Mouse (Mus musculus) forebrain, embryonic 13.5 days (tissue): ENCODE data around the gene Hist1h1b. TPM values are rescaled to one million over a fixed set of nuclear protein-coding genes. Genes with fewer than 3 reads are reported as not detected.
"Not testable (repeated sequence)": the region's sequence is repeated elsewhere in the genome, so short reads cannot be mapped to it uniquely, and the experiment has no call there.

Experiments
- ATAC-seq: fragments of 200-750 bp; cut with Nextera tagmentation; 2 replicates; pipeline ENCODE4 v1.8.0; 2017
- H3K27ac ChIP-seq: fragments of 300-500 bp; sonication (generic); 2 replicates; pipeline ENCODE4 v1.5.1; 2015; ENCODE audit warnings: inconsistent platforms, mild to moderate bottlenecking, moderate library complexity
- H3K27me3 ChIP-seq: fragments of 300-500 bp; sonication (generic); 2 replicates; pipeline ENCODE4 v1.6.1; 2015; ENCODE audit warnings: mild to moderate bottlenecking, inconsistent platforms
- H3K36me3 ChIP-seq: fragments of 300-500 bp; sonication (generic); 2 replicates; pipeline ENCODE4 v1.6.1; 2015; ENCODE audit warnings: mild to moderate bottlenecking, inconsistent platforms; ENCODE audit not compliant: poor library complexity, severe bottlenecking
- H3K4me1 ChIP-seq: fragments of 300-500 bp; sonication (generic); 2 replicates; pipeline ENCODE4 v1.6.1; 2015; ENCODE audit warnings: inconsistent platforms
- H3K4me2 ChIP-seq: fragments of 300-500 bp; sonication (generic); 2 replicates; pipeline ENCODE4 v1.6.1; 2015; ENCODE audit warnings: inconsistent platforms, mild to moderate bottlenecking, moderate library complexity
- H3K4me3 ChIP-seq: fragments of 300-500 bp; sonication (generic); 2 replicates; pipeline ENCODE4 v1.5.1; 2015; ENCODE audit warnings: mild to moderate bottlenecking, inconsistent platforms
- H3K9ac ChIP-seq: fragments of 300-500 bp; sonication (generic); 2 replicates; pipeline ENCODE4 v1.6.1; 2015; ENCODE audit warnings: mild to moderate bottlenecking, inconsistent platforms
- H3K9me3 ChIP-seq: fragments of 300-500 bp; sonication (generic); replicated peaks from 2 replicates; pipeline ENCODE4 v1.6.1; 2016; ENCODE audit warnings: inconsistent platforms
- WGBS: fragments of 180-500 bp; shearing (Covaris S2); methylation state at CpG from one replicate; pipeline ENCODE4 v1.1.7; 2015; 5-methylcytosine and 5-hydroxymethylcytosine counted together
- polyA plus RNA-seq: library from polyadenylated mRNA; unstranded; fragments of >200 nt; fragmentation: Nextera tagmentation; extraction: Ambion mirVana; gene quantifications from 2 replicates; pipeline ENCODE4 v1.2.1, GENCODE M21; 2015

Hist1h1b gene
- 37.1 and 38.4 TPM in 2 replicates for polyA plus RNA-seq

DNA sequence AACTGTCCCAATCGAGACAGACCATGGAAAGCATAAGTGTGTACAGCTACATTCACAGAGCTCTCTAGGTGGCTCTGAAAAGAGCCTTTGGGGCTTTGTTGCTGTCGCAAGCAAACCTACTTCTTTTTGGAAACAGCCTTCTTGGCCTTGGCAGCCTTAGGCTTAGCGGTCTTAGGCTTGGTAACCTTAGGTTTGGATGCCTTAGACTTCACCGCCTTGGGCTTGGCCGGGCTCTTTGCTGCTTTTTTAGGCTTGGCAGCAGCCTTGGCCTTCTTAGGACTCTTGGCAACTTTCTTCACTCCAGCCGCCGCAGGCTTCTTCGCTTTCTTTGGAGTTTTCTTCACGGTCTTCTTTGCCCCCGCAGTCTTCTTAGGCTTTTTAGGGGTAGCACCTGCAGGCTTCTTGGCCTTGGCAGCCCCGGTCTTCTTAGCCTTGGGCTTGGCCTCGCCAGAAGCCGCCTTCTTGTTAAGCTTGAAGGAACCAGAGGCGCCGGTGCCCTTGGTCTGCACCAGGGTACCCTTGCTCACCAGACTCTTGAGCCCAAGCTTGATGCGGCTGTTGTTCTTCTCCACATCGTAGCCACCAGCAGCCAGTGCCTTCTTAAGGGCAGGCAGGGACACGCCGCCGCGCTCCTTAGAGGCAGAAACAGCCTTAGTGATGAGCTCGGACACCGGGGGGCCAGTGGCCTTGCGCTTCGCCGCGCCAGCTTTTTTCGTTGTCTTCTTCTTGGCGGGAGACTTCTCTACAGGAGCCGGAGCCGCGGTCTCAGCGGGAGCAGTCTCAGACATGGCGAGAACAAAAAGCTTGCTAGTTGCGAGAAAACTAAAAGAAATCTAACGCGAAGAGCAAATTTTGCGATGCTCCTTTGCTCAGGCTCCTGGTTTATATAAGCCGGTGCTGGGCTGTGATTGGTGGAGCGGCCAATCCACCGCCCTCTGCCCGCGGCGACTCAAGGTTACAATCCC lies at the start of gene Hist1h1b:
Hist1h1b (minus strand) TSS at position 859 of the 965 bp plus-strand sequence.
- H3K4me3 ChIP-seq: peak within 1 kb of the TSS; percentile 53
- under 1% methylated on average over 44 of the region's 44 CpGs for WGBS
- H3K9ac ChIP-seq: peak within 1 kb of the TSS; percentile 92
- ATAC-seq: peak; percentile 21; the same call in 1 of the 2 replicates
- peaks cover 45% of the 10 kb centered on the region for H3K4me1 ChIP-seq
- H3K4me2 ChIP-seq: peak within 1 kb of the TSS; percentile 91
- H3K9me3 ChIP-seq: no peaks in the 10 kb centered on the region
- no peaks in the 10 kb centered on the region for H3K27me3 ChIP-seq
- H3K27ac ChIP-seq: peak within 1 kb of the TSS; percentile 97
- no peaks in the 10 kb centered on the region for H3K36me3 ChIP-seq

DNA sequence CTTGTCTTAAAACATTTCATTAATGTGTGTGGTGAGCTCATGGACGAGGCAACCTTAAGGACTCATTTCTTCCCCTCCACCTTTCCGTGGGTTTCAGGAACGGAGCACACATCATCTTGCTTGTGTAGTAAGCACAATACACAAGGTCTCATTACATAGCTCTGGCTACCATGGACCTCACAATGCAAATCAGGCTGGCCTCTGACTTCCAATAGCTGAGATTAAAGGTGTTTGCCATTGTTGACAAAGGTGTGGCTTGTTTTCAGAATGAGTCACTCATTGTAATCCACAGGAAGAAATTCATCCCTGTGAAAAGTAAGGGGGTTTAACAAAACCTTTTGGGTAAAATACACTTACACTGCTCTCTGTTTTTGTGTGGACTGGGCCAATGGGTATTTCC lies 48.1 kb upstream of the Hist1h1b start:
- no peak for ATAC-seq
- no peaks in the 10 kb centered on the region for H3K4me1 ChIP-seq
- no peak overlapping the region for H3K9ac ChIP-seq

DNA sequence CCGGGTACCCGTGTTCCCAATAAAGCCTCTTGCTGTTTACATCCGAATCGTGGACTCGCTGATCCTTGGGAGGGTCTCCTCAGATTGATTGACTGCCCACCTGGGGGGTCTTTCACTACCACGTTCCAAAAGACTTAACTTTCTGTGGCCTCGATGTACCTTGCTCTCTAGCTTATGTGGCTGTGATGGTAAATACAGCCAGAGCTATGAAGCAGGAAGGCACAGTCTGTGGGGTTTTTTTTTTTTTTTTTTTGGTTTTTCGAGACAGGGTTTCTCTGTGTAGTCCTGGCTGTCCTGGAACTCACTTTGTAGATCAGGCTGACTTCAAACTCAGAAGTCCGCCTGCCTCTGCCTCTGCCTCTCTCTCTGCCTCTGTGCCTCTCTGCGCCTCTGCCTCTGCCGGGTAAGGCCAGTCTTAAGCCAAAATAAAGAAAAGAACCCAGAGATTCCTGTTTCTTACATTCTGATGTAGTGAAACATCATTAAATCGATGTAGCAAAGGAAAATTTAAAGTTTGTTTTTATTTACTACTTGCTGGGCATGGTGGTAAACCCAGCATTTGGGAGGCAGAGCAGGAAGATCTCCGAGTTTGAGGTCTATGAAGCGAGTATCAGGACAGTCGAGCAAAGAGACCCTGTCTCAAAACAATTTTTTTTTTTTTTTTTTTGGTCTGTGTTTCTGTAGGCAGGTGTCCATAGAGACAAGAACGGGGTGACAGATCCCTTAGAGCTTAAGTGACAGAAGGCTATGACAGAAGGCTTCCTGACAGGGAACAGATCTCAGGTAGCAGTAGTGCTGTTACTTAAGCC lies 39.9 kb upstream of the Hist1h1b start:
- not testable (repeated sequence) for H3K36me3 ChIP-seq, ATAC-seq, H3K4me2 ChIP-seq, H3K9ac ChIP-seq, H3K4me3 ChIP-seq, H3K27ac ChIP-seq, H3K27me3 ChIP-seq, H3K4me1 ChIP-seq, H3K9me3 ChIP-seq
- WGBS: 70% methylated on average over 7 of the region's 16 CpGs

More for the DNA sequence above, 48.1 kb upstream of the Hist1h1b start:
- H3K4me2 ChIP-seq: no peak overlapping the region
- no peak overlapping the region for H3K27ac ChIP-seq
- no peak overlapping the region for H3K4me3 ChIP-seq
- 82% methylated on average over 3 of the region's 3 CpGs for WGBS
- peaks cover 6% of the 10 kb centered on the region; the same call in 1 of the 2 replicates for H3K36me3 ChIP-seq
- H3K27me3 ChIP-seq: no peaks in the 10 kb centered on the region
- H3K9me3 ChIP-seq: no peaks in the 10 kb centered on the region

GRCm38 (mm10) chr13:21812092-21812491 lies 31.7 kb upstream of the Hist1h1b start:
- Histone ChIP-seq H3K4me3 (peak overlapping the region; percentile 25), H3K27ac (peak overlapping the region; percentile 40; the same call in 1 of the 2 replicates), H3K4me2 (peak overlapping the region; percentile 51)
- ATAC-seq: peak; percentile 46
- not testable (repeated sequence) for H3K27me3 ChIP-seq, H3K36me3 ChIP-seq, H3K9me3 ChIP-seq, H3K9ac ChIP-seq, H3K4me1 ChIP-seq
- under 1% methylated on average over 14 of the region's 14 CpGs for WGBS

GRCm38 (mm10) chr13:21811539-21811938 lies 31.1 kb upstream of the Hist1h1b start, which contains the start of gene Hist1h4m:
TSS of gene Hist1h4m (plus strand) at chr13:21811746.
- peak within 1 kb of the TSS; percentile 25 for H3K4me3 ChIP-seq
- WGBS: no CpG with 5 or more reads among the region's 24 CpGs

GRCm38 (mm10) chr13:21811074-21811473 lies 30.6 kb upstream of the Hist1h1b start:
- peak; percentile 34 for ATAC-seq
- H3K27ac ChIP-seq, H3K4me2 ChIP-seq, H3K27me3 ChIP-seq, H3K4me3 ChIP-seq, H3K9ac ChIP-seq, H3K36me3 ChIP-seq, H3K9me3 ChIP-seq, H3K4me1 ChIP-seq: not testable (repeated sequence)
- WGBS: no CpG with 5 or more reads among the region's 8 CpGs

More at GRCm38 (mm10) chr13:21811539-21811938, 31.1 kb upstream of the Hist1h1b start, which contains the start of gene Hist1h4m:
- not testable (repeated sequence) for H3K27me3 ChIP-seq, H3K36me3 ChIP-seq, H3K4me1 ChIP-seq, H3K9ac ChIP-seq, H3K9me3 ChIP-seq
- Histone ChIP-seq H3K4me2 (peak within 1 kb of the TSS; percentile 51), H3K27ac (peak within 1 kb of the TSS; percentile 40; the same call in 1 of the 2 replicates)
- peak; percentile 67 for ATAC-seq

DNA sequence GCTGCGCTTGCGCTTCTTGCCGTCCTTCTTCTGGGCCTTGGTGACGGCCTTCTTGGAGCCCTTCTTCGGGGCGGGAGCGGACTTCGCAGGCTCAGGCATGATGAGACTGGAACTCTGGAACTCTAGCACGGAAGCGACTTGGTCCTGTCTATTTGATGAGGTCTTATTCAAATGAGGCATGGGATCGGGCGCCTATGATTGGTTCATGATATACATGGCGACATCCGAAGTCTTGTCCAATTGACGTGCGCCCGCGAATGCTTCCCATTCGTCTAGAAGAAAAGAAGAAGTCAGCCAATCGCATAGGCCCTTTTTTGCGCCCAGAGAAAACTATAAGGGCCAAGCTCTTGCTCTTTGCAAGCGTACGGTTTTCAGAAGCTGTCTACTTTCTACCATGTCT lies 29.6 kb upstream of the Hist1h1b start, which contains the start of the genes Hist1h2bq and Hist1h2ao:
Hist1h2bq (minus strand) TSS at position 125 of the 400 bp plus-strand sequence.
Hist1h2ao (plus strand) TSS at position 393 of the 400 bp plus-strand sequence.
- ATAC-seq: peak; percentile 99
- not testable (repeated sequence) for H3K4me1 ChIP-seq, H3K27ac ChIP-seq, H3K4me2 ChIP-seq, H3K9me3 ChIP-seq, H3K4me3 ChIP-seq, H3K9ac ChIP-seq, H3K27me3 ChIP-seq, H3K36me3 ChIP-seq
- no CpG with 5 or more reads among the region's 23 CpGs for WGBS

DNA sequence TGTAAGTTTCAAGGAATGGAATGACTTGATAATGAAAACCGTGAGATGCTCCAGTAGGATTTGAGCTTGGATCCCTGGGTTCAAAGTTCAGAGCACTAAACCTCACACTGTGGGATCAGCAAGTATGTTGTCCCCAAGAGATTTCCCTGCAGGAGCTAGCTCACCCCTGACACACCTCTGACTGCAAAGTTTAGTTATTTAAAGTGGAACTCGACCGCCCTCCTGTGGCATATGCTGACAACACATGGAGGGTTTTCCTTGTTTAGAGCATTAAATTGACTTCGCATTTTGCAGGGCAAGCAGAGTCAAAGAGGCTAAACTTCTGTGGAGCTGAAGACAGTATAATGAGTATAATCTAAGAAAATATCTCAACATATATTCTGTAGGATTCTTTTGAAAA lies 22.6 kb upstream of the Hist1h1b start:
- not testable (repeated sequence) for H3K4me2 ChIP-seq, H3K4me3 ChIP-seq, H3K36me3 ChIP-seq, H3K9ac ChIP-seq, H3K27ac ChIP-seq, H3K4me1 ChIP-seq, H3K27me3 ChIP-seq, H3K9me3 ChIP-seq
- ATAC-seq: peak; percentile 83
- WGBS: no CpG with 5 or more reads among the region's 4 CpGs

DNA sequence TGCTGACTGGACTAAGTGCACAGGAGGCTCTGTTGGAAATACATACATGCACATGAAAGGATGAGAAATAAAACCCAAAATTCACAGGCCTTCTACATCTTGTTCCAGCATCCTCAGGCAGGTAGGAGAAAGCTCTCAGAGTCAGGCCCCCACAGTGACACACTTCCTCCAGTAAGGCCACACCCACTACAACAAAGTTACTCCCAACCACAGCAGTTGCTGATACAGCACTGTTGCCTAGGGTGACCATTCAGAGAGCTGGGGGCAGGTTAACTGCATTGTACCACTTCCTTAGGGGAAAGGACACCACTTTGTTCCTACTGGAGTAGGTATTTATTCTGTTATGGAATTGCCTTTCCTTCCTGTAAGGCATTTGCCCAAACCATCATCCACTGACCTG lies 16.7 kb upstream of the Hist1h1b start:
- H3K36me3 ChIP-seq, H3K4me2 ChIP-seq, H3K9ac ChIP-seq, H3K27me3 ChIP-seq, ATAC-seq, H3K27ac ChIP-seq, H3K4me3 ChIP-seq, H3K4me1 ChIP-seq, H3K9me3 ChIP-seq: not testable (repeated sequence)

GRCm38 (mm10) chr13:21795584-21795983 lies 15.2 kb upstream of the Hist1h1b start:
- no peaks in the 10 kb centered on the region for H3K27me3 ChIP-seq
- H3K9me3 ChIP-seq: no peaks in the 10 kb centered on the region
- H3K4me2 ChIP-seq: no peak overlapping the region
- ATAC-seq: no peak
- no peaks in the 10 kb centered on the region for H3K36me3 ChIP-seq
- H3K4me3 ChIP-seq: no peak overlapping the region
- no peak overlapping the region for H3K9ac ChIP-seq
- WGBS: 91% methylated on average over 7 of the region's 7 CpGs
- no peak overlapping the region for H3K27ac ChIP-seq
- peaks cover 5% of the 10 kb centered on the region for H3K4me1 ChIP-seq

DNA sequence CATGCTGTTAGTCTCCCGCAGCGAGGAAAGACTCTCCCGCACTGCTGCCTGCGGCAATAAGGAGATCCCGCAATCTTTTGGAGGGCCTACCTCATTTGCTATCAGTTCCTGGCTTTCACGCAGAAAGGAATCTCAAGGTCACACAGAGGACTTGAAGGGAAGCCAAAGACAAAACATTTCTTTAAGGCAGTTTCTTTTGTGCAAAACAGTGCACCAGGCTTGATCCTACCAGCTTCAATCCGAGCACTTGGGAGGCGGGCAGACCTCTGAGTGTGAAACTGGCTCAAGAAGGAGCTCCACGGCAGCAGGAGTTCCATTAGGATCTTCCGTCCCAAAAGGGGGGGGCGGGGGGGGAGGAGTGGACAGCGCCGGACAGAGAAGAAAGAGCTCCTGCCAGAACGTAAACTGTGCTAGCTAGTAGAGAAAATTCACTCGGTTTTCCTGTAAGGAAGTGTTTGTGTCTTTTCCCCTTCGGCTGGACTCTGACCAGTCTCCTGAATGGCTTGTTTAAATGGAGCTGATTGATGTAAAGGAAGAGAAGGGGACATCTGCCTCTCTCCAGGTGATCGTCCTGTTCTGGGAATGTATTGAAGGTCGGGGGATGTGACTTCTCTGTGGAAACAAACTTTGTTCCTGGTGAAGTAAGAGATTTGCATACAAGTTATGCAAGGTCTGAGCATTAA lies 10.3 kb upstream of the Hist1h1b start:
- Histone ChIP-seq H3K4me2 (peak overlapping the region; percentile 43), H3K4me3 (no peak overlapping the region), H3K27me3 (no peaks in the 10 kb centered on the region), H3K36me3 (no peaks in the 10 kb centered on the region), H3K9ac (peak overlapping the region; percentile 50), H3K4me1 (peaks cover 29% of the 10 kb centered on the region), H3K27ac (0 out of 2 replicates have a peak overlapping the region, but pooled peaks have one; percentile 10), H3K9me3 (no peaks in the 10 kb centered on the region)
- 6% methylated on average over 17 of the region's 18 CpGs for WGBS
- no peak for ATAC-seq
